Mouse (Mus musculus): Measurements from ENCODE around the gene Brwd1.

DNA sequence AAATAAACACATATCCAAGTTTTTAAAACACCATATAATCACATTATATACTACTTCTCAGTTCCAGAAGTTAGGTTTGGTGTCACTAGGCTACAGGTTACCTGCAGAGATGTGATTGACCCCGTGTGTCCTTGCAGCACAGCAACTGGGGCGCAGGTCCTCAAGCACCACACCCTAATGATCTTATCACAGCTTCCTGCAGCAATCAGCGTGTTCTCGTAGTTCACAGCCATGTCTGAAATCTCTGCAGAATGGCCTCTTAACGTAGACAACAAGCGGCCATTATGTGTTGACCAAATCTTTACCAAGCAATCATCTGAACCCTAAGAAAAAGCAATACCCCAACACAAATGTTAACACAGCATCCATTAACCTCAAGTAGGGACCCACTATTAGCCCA is 17.7 kb downstream of the Brwd1 start:
- TF ChIP-seq CTCF (IDR thresholded peaks at IDR 0.05; ENCODE audit: borderline replicate concordance, insufficient read depth, low read depth, low read length), result no peak
- TF ChIP-seq POLR2A (IDR thresholded peaks at IDR 0.05; ENCODE audit: borderline replicate concordance, insufficient read depth, low read length), result no peak

Measured in cerebellum, adult 2 months (tissue).